Mouse (Mus musculus): ENCODE measurements at regions not wholly inside any gene's neighbourhood (a gene's known extent, or its start where the extent isn't known, plus 50 kb on each side); places are given as distances from the start of the nearest gene placed in this dataset.

DNA sequence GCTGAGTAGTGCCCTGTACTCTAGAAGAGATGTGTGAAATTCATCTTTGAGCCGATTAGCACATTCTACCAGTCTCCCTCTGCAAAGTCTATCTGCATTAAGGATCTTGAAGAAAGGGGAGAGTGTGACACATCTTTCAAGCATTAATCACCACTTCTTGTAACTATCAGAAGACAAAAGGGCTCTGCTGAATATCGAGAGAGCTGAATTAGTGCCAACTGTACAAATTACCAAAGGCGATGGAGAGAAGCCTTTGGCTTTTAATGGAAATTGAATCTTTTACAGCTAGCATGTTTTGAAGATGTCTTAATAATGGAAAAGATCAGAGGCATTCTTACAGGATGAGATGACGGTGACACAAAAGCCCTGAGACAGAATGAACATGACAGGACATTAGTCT lies 97.2 kb upstream of the Pam start:
- no peak for DNase-seq (ENCODE audit: low spot score)

DNA sequence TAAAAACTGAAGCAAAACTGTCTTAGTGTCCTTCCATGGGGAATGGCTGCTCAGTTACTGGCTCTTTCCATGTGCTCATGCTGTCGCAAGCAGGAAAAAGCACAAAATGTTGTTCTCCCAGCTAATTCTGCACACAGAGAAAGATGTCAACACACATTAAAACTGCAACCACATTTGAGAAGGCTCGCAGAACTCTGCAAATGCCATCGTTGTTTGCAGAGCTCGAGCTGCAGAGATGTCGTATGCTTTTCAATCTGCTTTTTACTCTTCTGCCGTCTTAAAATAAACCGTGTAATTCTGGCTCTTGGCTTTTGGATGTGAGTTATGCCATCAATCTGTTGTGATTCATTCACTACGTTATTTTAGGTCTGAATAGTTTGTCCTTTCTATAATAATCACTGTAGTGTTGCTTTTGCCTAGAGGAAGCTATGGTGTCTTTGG lies 96.6 kb upstream of the Pam start:
- no peak for DNase-seq (ENCODE audit: low spot score)

DNA sequence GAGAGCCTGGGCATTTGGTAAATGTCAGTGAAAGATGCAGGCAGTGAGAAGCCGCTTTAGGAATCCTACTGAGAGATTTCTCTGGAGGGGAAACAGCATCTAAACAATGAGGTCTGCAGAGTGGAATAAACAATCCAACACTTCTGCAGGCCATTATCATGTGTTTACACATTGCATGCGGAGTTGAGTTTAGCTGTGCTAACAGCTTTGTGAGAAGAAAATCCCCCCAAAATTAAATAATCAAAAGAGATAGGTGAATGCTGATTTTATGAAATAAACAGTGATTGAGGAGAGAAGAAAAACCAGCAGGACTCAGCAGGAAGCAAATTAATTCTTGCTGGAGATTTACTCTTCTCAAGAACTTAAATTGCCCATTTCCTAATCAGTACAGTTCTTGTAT lies 95.9 kb upstream of the Pam start:
- no peak for DNase-seq (ENCODE audit: low spot score)

DNA sequence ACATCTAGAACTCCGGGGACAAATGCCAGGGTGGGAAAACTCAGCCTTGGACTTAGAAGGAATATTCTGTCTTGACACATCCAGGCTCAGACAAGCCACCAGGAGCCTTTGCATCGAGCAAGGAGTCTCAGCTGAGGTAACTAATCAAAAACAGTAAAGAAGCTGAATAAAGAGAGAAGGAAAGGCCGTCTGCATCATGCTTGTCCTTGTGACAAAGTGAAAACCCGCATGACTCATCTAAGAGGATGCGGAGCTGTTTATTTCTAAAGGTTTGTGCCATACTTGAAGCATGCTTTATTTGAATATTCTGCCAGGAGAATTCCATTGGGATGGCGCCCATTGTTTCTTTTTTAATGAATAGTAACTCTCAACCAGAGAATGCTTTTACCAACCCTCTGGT lies 95.3 kb upstream of the Pam start:
- DNase-seq (ENCODE audit: low spot score) = no peak

DNA sequence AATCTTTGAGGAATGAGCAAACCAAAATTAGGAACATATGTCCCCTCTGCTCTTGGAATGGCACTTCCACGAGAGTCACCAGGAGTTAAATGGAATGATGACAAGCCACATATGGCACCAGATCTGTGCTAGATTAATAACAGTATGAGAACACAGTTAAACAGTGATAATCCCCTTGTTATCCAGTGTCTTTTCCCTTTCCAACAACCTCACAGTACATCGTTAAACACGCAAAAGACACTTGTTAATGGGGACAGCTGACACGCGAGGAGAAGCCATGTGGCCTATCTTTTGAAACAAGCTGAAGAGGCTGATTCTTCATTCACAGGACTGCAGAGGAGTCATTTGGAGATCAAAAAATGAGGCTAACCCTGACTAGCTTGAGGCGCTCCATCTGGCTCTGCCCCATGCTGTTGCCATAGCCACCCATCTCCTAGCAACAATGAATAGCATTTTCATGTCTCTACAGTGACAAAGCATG lies 94.6 kb upstream of the Pam start:
- DNase-seq (ENCODE audit: low spot score) = no peak

DNA sequence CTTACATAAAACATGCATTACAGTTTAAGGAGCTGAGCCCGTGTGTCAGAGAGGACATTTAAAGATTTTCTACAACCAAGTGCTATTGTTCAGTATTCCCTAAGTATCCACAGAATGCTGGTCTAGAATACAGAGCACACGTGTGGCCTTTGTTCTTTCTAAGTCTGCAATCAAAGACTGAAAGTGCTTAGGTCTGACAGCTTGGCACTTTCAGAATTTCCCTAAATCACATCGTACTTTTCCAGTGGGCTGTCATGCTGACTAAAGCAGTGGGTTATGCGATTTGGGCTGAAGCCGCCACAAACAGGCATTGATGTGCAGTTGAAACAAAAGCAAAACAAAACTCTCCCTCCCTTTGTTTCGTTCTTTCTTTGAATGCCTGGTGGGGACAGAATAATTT lies 84.9 kb upstream of the Pam start:
- DNase-seq (ENCODE audit: low spot score) = no peak

DNA sequence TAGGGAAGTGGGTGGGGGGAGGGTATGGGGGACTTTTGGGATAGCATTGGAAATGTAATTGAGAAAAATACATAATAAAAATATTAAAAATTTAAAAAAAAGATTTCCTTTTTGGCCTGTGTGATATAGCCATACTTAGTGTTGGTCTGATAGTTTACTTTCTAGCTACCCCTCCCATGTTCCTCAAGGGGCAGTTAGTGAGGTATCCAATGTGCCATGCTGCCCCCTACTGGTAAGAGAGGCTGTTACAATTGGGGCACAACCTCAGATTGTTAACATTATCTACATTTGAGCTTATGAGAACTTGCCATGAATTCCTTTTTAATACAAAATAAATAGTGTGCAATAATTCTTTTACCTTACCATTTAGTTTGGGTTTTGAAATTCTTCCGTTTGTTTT lies 83.6 kb upstream of the Pam start:
- DNase-seq (ENCODE audit: low spot score) = peak; percentile 42

DNA sequence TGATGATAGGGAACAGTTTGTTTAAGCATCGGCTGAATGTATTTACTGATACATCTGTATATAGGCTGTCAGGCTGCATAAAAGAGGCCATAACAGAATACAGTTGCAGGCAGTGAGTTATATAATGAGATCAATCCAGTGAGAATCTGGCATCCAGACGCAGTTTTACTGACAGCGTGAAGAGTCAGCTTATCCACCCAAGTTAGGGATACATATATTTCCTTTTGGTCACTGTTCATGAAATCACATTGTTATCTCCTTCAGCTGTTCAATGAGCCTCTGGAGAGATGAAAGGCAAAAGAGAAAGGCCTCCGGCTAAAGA lies 79.3 kb upstream of the Pam start:
- no peak for DNase-seq (ENCODE audit: low spot score)

DNA sequence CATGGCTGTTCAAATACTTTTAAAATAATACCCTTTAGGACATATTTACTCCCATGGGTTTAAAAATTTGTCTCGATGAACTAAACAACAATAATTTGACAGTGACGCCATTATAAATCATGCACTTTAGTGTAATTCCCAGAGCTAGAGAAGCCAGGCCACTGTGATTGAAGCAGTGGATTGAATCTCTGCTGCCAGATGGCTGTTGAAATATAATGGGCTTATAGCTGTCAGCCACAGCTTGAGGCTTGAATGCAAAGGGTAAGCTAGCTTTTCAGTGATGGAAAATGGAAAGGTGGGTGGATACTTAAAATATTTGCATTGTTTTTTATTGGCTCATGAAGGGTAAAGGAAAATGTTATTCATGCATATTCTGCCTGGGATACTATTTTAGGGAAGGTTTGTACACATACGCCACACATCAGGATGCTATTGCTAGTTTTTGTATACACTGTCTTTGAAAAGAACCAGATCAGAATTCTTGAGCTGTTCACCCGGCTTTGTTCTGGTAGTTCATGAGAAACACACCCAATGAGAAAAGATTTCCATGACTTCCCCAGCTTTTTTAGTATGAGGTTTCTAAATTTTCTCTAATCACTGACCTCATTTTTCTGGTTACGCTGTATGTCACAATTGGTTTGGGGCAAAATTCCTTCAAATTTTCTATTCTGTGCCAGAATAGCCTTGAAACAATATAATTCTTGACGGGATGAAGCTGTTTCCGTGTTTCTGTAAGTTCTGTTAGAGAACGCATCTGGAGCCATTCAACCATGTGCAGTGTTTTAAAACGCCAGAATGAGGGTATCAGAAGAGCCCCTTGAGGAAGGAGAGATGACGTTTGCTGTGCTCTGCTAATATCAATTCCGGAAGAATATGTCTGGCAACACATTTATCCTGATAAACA lies 78.7 kb upstream of the Pam start:
- no peak for DNase-seq (ENCODE audit: low spot score)

DNA sequence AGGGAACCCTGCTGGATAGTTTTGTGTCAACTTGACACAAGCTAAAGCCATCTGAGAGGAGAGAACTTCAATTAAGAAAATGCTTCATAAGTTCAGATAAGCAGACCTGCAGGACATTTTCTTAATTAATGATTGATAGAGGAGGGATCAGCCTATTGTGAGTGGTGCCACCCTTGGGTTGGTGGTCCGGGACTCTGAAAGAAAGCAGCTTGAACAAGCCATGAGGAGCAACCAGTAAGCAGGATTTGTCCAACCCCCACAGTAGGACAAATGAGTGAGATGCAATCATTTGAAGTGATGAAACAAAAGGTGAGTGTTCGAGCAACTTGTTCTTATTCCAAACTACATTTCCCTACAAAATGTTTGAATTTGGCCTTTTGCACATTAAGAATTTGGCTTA lies 78.0 kb upstream of the Pam start:
- no peak for DNase-seq (ENCODE audit: low spot score)

DNA sequence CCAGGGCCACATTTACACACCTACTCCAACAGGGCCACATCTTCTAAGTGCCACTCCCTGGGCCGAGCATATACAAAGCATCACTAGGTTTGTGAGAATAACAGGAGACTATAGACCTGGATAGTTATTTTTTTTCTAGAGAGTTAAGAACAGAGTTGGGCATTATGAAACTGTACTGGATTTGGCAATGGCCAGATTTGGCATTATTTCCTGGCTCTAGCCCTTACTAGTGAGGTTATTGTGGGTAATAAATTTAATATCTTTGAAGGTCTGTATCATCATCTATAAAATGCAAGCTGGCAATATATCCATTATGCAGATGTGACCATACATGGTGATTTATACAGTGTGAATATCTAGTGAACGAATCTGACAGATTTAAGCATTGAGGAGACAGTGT lies 75.8 kb upstream of the Pam start:
- no peak for DNase-seq (ENCODE audit: low spot score)

DNA sequence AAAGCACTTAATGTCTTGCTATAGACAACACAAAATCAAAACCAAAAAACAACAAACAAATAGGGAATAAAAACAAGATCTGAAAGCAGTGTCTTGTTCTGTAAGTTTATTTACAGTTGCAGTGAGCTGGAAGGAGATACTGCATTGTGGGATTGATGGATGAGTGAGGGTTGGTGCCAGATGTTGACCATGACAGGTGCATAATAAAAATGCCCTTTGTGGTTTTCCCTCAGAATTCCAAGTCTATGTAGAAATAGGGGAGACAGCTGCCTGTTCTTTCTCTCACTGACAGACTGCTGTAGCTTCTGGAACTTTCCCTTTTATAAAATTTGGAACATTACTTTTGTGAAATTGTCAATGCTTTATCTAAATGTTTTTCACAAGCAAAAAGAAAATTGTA lies 73.9 kb upstream of the Pam start:
- no peak for DNase-seq (ENCODE audit: low spot score)

DNA sequence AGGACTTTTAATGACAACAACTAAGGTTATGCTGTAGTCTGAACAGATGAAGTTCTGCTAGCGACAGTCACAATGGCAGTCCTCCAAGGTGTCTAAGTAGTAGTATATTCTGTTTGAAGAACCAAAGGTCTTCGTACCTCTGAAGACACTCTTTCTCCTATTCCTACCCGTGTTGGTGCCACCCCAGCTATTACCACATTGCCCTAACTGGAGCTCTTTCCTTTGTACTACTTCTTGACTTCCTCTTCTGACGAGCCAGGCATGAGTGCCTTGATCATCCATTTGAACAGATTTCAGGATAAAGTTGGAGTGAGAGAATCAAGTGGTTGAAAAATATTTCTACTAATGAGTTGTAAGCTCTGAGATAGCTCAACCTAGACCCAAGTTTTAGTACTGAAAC lies 72.4 kb upstream of the Pam start:
- DNase-seq (ENCODE audit: low spot score) = no peak

DNA sequence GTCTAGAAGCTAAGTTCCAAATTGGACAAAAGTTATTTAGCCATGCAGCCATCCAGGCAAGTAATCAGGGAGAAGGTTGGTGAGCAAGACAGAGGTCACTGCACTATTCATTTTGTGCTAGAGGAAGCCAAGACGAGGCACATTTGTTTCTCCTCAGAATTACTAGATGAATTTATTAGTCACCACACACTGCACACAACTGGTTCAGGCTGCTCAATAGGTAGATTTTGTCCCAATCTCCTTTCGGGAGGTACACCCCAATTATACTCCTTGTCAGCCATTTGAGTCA lies 67.1 kb upstream of the Pam start:
- DNase-seq (ENCODE audit: low spot score) = no peak

DNA sequence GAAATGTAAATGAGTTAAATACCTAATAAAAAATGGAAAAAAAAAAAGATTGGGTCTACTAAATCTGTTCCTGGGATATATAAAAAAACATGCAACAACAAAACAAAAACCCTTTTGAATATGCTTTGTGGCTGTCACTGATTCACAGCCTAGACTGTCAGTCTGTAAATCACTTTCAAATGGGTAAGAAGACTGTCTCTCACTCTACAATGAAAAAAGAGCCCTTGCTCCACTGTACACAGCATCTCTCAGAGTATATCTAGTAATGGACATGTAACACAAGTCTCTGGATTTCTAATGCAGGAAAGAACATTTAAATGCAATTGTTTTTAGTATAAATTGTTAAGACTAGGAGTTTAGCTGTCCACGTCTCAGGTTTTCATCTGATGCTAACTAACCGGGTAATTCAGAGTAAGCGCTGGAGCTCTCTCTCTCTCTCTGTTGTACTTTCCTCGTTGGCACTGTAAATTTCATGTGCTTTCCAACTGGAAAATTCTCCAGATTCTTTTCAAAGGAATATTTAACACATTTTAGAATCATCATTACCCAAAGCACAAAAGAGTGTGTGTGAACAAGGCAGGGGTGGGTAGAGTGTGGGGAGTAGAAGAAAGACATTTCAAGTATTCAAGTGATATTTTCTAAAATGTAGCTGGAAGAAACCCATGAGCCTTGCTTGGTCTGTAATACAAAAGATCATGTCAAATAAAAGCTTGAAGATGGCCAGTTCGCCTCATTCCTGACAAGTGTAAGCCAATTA lies 66.6 kb upstream of the Pam start:
- DNase-seq (ENCODE audit: low spot score) = no peak

DNA sequence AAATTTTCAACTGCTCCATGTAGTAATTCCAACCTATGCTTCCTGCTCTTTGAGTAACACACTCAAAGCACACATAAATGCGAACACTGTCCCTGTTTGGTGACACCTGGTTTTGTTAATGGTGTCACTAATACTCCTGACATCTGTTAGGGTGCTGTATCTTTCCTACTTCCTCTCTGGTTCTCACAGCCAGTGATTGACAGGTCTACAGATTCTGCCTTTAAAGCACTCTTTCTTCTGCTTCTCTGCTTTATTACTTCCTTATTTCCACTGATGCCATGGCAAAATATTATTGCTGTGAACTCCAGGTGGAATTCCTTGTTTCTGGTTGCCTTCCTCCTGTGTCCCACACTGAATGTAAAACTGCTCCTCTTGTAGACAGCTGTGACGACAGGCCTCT lies 63.5 kb upstream of the Pam start:
- no peak for DNase-seq (ENCODE audit: low spot score)

DNA sequence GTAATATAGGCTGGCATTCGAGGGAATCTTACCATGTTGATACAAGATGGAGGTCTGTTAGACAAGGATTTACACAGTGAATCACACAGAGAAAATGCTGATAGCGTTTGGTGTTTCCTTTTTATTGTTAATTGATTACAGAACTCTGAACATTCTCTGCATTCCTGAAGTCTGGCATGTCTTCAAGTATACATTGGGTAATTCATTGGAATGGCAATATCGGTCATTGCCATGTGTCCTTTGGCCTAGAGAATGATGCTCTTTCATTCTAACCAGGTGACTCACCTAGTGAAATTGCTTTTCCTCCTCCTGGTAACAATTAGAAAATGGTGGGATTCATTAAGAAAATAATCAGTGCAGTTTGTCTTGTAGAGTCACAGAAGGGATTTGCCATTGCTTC lies 51.9 kb upstream of the Pam start:
- DNase-seq (ENCODE audit: low spot score) = no peak
